Mouse (Mus musculus) embryonic facial prominence, embryonic 14.5 days (tissue): ENCODE data around the gene Cdca4. TPM values are rescaled to one million over a fixed set of nuclear protein-coding genes. Genes with fewer than 3 reads are reported as not detected.

Source experiments
- ATAC-seq: fragments of 200-750 bp; cut with Nextera tagmentation; 2 replicates; pipeline ENCODE4 v1.8.0; 2017; ENCODE audit warnings: low read depth, moderate number of reproducible peaks, moderate TSS enrichment
- DNase-seq: peaks from one replicate; pipeline ENCODE4 v3.0.0-alpha.2; 2015; ENCODE audit warnings: low spot score
- H3K27ac ChIP-seq: fragments of 300-500 bp; sonication (generic); replicated peaks from 2 replicates; pipeline ENCODE4 v1.5.1; 2014; ENCODE audit warnings: low read depth, mild to moderate bottlenecking, low read length, moderate library complexity
- H3K27me3 ChIP-seq: fragments of 300-500 bp; sonication (generic); replicated peaks from 2 replicates; pipeline ENCODE4 v1.6.1; 2014; ENCODE audit warnings: low read length; ENCODE audit not compliant: control insufficient read depth, insufficient read depth
- H3K36me3 ChIP-seq: fragments of 300-500 bp; sonication (generic); 2 replicates; pipeline ENCODE4 v1.6.1; 2014; ENCODE audit warnings: low read length, mixed read lengths; ENCODE audit not compliant: control insufficient read depth, insufficient read depth
- H3K4me1 ChIP-seq: fragments of 300-500 bp; sonication (generic); 2 replicates; pipeline ENCODE4 v1.6.1; 2014; ENCODE audit warnings: antibody characterized with exemption, low read length; ENCODE audit not compliant: control insufficient read depth, insufficient read depth
- H3K4me2 ChIP-seq: fragments of 300-500 bp; sonication (generic); 2 replicates; pipeline ENCODE4 v1.6.1; 2014; ENCODE audit warnings: low read depth, mild to moderate bottlenecking, low read length, moderate library complexity, mixed read lengths
- H3K4me3 ChIP-seq: fragments of 300-500 bp; sonication (generic); 2 replicates; pipeline ENCODE4 v1.5.1; 2014; ENCODE audit warnings: low read depth, mild to moderate bottlenecking, low read length
- H3K9ac ChIP-seq: fragments of 300-500 bp; sonication (generic); 2 replicates; pipeline ENCODE4 v1.6.1; 2014; ENCODE audit warnings: low read depth, mild to moderate bottlenecking, low read length, moderate library complexity, mixed read lengths
- H3K9me3 ChIP-seq: fragments of 300-500 bp; sonication (generic); 2 replicates; pipeline ENCODE4 v1.6.1; 2016; ENCODE audit warnings: low read length; ENCODE audit not compliant: control insufficient read depth
- WGBS: fragments of 180-500 bp; shearing (Covaris S2); extraction: QIAGEN DNeasy Blood & Tissue Kit; methylation state at CpG from one replicate; pipeline ENCODE4 v1.1.7; 2014; 5-methylcytosine and 5-hydroxymethylcytosine counted together
- polyA plus RNA-seq: library from polyadenylated mRNA; unstranded; fragments of >200 nt; fragmentation: Nextera tagmentation; extraction: Ambion mirVana; gene quantifications from 2 replicates; pipeline ENCODE4 v1.2.1, GENCODE M21; 2014

Cdca4 gene
- polyA plus RNA-seq, 1 experiment from 2014 or later = 86.2 TPM

- no peaks in the 10 kb centered on the region; the same call in 1 of the 2 replicates for H3K36me3 ChIP-seq
- H3K9me3 ChIP-seq = no peaks in the 10 kb centered on the region
- ATAC-seq = no peak
- WGBS = 68% methylated on average over 2 of the region's 2 CpGs
- H3K4me2 ChIP-seq = no peak overlapping the region
- H3K4me3 ChIP-seq = no peak overlapping the region
- peaks cover 6% of the 10 kb centered on the region; the same call in 1 of the 2 replicates for H3K4me1 ChIP-seq
- H3K27me3 ChIP-seq = no peaks in the 10 kb centered on the region
- DNase-seq = no peak
- H3K27ac ChIP-seq = no peak overlapping the region
- H3K9ac ChIP-seq = no peak overlapping the region
Measured at GRCm38 (mm10) chr12:112835046-112835445, 5.8 kb upstream of the Cdca4 start.

GRCm38 (mm10) chr12:112833527-112833926, 4.3 kb upstream of the Cdca4 start:
- ATAC-seq (no peak), DNase-seq (no peak)
- 83% methylated on average over 6 of the region's 6 CpGs for WGBS
- Histone ChIP-seq H3K36me3 (no peaks in the 10 kb centered on the region; the same call in 1 of the 2 replicates), H3K9me3 (no peaks in the 10 kb centered on the region), H3K27me3 (no peaks in the 10 kb centered on the region), H3K4me2 (no peak overlapping the region), H3K4me1 (peaks cover 7% of the 10 kb centered on the region; the same call in 1 of the 2 replicates), H3K9ac (no peak overlapping the region), H3K4me3 (no peak overlapping the region), H3K27ac (no peak overlapping the region)

- WGBS = 92% methylated on average over 5 of the region's 5 CpGs
- ATAC-seq = no peak
- peaks cover 15% of the 10 kb centered on the region for H3K4me1 ChIP-seq
- H3K4me3 ChIP-seq = no peak overlapping the region
- no peak overlapping the region for H3K27ac ChIP-seq
- H3K4me2 ChIP-seq = no peak overlapping the region
- no peaks in the 10 kb centered on the region for H3K9me3 ChIP-seq
- DNase-seq = no peak
- H3K27me3 ChIP-seq = no peaks in the 10 kb centered on the region
- H3K9ac ChIP-seq = no peak overlapping the region
- peaks cover 8% of the 10 kb centered on the region for H3K36me3 ChIP-seq
Measured at GRCm38 (mm10) chr12:112832411-112832810, 3.2 kb upstream of the Cdca4 start.

GRCm38 (mm10) chr12:112830570-112830969, 1.3 kb upstream of the Cdca4 start:
- 84% methylated on average over 3 of the region's 3 CpGs for WGBS

GRCm38 (mm10) chr12:112830141-112830540, 918 bp upstream of the Cdca4 start:
- Histone ChIP-seq H3K27ac (peak overlapping the region; percentile 67), H3K27me3 (no peaks in the 10 kb centered on the region), H3K4me1 (peaks cover 22% of the 10 kb centered on the region), H3K9ac (peak overlapping the region; percentile 85), H3K4me3 (peak overlapping the region; percentile 93), H3K4me2 (peak overlapping the region; percentile 80), H3K36me3 (peaks cover 30% of the 10 kb centered on the region), H3K9me3 (no peaks in the 10 kb centered on the region)
- WGBS = 25% methylated on average over 2 of the region's 2 CpGs
- ATAC-seq (no peak), DNase-seq (no peak)

More at GRCm38 (mm10) chr12:112830570-112830969, 1.3 kb upstream of the Cdca4 start:
- peaks cover 26% of the 10 kb centered on the region for H3K36me3 ChIP-seq
- no peak for ATAC-seq
- peak overlapping the region; percentile 93 for H3K4me3 ChIP-seq
- H3K27me3 ChIP-seq = no peaks in the 10 kb centered on the region
- peak overlapping the region; percentile 80 for H3K4me2 ChIP-seq
- peaks cover 22% of the 10 kb centered on the region for H3K4me1 ChIP-seq
- peak overlapping the region; percentile 85 for H3K9ac ChIP-seq
- no peak for DNase-seq
- H3K27ac ChIP-seq = no peak overlapping the region
- H3K9me3 ChIP-seq = no peaks in the 10 kb centered on the region

GRCm38 (mm10) chr12:112828501-112829243, 551 bp downstream of the Cdca4 start:
- H3K9me3 ChIP-seq = no peaks in the 10 kb centered on the region
- ATAC-seq = peak; percentile 87
- peak; percentile 85 for DNase-seq
- peak overlapping the region; percentile 98 for H3K9ac ChIP-seq
- peak overlapping the region; percentile 93 for H3K4me3 ChIP-seq
- peak overlapping the region; percentile 89 for H3K27ac ChIP-seq
- WGBS = under 1% methylated on average over 33 of the region's 51 CpGs
- H3K36me3 ChIP-seq = peaks cover 39% of the 10 kb centered on the region
- peaks cover 24% of the 10 kb centered on the region for H3K4me1 ChIP-seq
- no peaks in the 10 kb centered on the region for H3K27me3 ChIP-seq
- peak overlapping the region; percentile 87 for H3K4me2 ChIP-seq

GRCm38 (mm10) chr12:112825901-112826300, 3.3 kb downstream of the Cdca4 start:
- H3K9ac ChIP-seq = peak overlapping the region; percentile 1; the same call in 1 of the 2 replicates
- no peak overlapping the region for H3K4me3 ChIP-seq

GRCm38 (mm10) chr12:112823221-112823620, 6.0 kb downstream of the Cdca4 start:
- peak overlapping the region; percentile 31; the same call in 1 of the 2 replicates for H3K27ac ChIP-seq
- DNase-seq (no peak), ATAC-seq (no peak)
- H3K9me3 ChIP-seq = no peaks in the 10 kb centered on the region
- no peaks in the 10 kb centered on the region for H3K27me3 ChIP-seq
- peaks cover 79% of the 10 kb centered on the region for H3K36me3 ChIP-seq
- WGBS = 80% methylated on average over 4 of the region's 4 CpGs
- no peak overlapping the region for H3K4me2 ChIP-seq
- H3K9ac ChIP-seq = peak overlapping the region; percentile 41
- H3K4me3 ChIP-seq = no peak overlapping the region
- H3K4me1 ChIP-seq = peaks cover 16% of the 10 kb centered on the region

More at GRCm38 (mm10) chr12:112825901-112826300, 3.3 kb downstream of the Cdca4 start:
- H3K4me2 ChIP-seq = no peak overlapping the region
- DNase-seq (no peak), ATAC-seq (no peak)
- H3K27me3 ChIP-seq = no peaks in the 10 kb centered on the region
- peaks cover 53% of the 10 kb centered on the region for H3K36me3 ChIP-seq
- H3K4me1 ChIP-seq = peaks cover 24% of the 10 kb centered on the region
- H3K27ac ChIP-seq = no peak overlapping the region
- no peaks in the 10 kb centered on the region for H3K9me3 ChIP-seq
- 83% methylated on average over 5 of the region's 5 CpGs for WGBS
